Mouse (Mus musculus) cerebellum, adult 2 months (tissue): Measurements from ENCODE around the gene Chst3. TPM values are rescaled to one million over a fixed set of nuclear protein-coding genes. Genes with fewer than 3 reads are reported as not detected.
A peak's percentile ranks its signal among the peaks of the same experiment; 100 is the strongest.

ENCODE experiments used
- DNase-seq, 2 experiments: peaks; one replicate each; pipeline ENCODE4 v3.0.0; 2021
- H3K27ac ChIP-seq: fragments of 200-500 bp; 2 replicates; pipeline ENCODE4 v1.5.1; 2012; ENCODE audit warnings: low read length, control low read depth, inconsistent platforms; ENCODE audit not compliant: insufficient read depth
- H3K27me3 ChIP-seq: fragments of 200-500 bp; 2 replicates; pipeline ENCODE4 v1.6.1; 2012; ENCODE audit warnings: inconsistent platforms, mild to moderate bottlenecking, low read length, moderate library complexity; ENCODE audit not compliant: control insufficient read depth, insufficient read depth
- H3K4me1 ChIP-seq: fragments of 200-500 bp; 2 replicates; pipeline ENCODE4 v1.6.1; 2011; ENCODE audit warnings: low read length; ENCODE audit not compliant: control insufficient read depth, insufficient read depth
- H3K4me3 ChIP-seq: fragments of 200-500 bp; replicated peaks from 2 replicates; pipeline ENCODE3; 2011; ENCODE audit warnings: mild to moderate bottlenecking, low read depth, low read length, control low read depth; ENCODE audit not compliant: insufficient read depth
- CTCF ChIP-seq: fragments of 200-500 bp; IDR thresholded peaks from 2 replicates; pipeline ENCODE4 v1.5.1; 2011; ENCODE audit warnings: low read depth, mild to moderate bottlenecking, control low read depth, low read length, moderate library complexity, borderline replicate concordance; ENCODE audit not compliant: insufficient read depth
- POLR2A ChIP-seq: fragments of 200-500 bp; IDR thresholded peaks from 2 replicates; pipeline ENCODE4 v1.6.1; 2011; ENCODE audit warnings: low read length, control low read depth, borderline replicate concordance; ENCODE audit not compliant: insufficient read depth
- WGBS: fragments of 180-500 bp; shearing (Covaris S2); methylation state at CpG from one replicate; pipeline ENCODE4 v1.1.7; 2018; 5-methylcytosine and 5-hydroxymethylcytosine counted together
- polyA plus RNA-seq: library from polyadenylated mRNA; depleted of rRNA; stranded (reverse); fragments of >200 nt; gene quantifications from 2 replicates; pipeline ENCODE4 v1.2.3, GENCODE M21; 2012

Gene Chst3
- polyA plus RNA-seq, 1 experiment = 2.2 TPM

DNA sequence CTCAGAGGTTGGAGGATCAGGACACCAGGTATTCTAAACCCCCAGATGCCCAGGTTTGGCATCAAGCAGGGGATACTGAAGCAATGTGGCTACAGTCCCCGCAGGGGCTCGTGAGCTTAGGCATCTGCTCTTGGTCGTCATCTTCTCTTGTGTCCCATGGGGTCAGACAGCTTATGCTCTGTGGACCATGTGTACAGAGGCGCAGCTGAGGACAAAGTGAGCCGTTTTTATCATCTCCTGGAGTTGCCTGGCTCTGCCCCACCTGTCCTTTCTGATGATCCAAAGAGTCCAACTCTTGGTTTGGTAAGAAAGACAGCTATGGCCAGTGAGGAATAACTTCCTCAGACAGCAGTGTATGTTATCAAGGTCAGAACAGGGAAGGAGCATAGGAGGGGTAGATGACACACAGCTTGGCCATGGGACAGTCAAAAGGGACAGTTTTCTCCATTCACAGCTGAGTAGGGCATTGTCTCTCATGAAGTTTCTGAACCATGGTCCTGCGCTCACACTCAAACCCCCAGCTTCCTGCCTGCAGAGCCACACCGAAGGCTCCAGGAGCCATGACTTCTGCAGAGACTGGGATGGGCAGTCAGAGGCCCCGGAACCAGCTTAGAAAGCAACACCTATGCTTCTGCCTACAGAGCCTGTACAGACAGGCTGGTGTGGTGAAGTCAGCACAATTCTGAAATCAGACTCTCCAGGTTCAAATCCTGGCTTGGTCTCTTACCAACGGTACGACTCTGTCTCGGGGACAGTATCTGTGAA lies 2.5 kb downstream of the Chst3 start:
- TF ChIP-seq CTCF (no peak), POLR2A (no peak)
- H3K27ac ChIP-seq = no peak overlapping the region
- H3K4me3 ChIP-seq = no peak overlapping the region
- DNase-seq = no peak
- WGBS = 85% methylated on average over 11 of the region's 11 CpGs
- peaks cover 6% of the 10 kb centered on the region; the same call in 1 of the 2 replicates for H3K4me1 ChIP-seq
- H3K27me3 ChIP-seq = no peaks in the 10 kb centered on the region; the same call in 1 of the 2 replicates

DNA sequence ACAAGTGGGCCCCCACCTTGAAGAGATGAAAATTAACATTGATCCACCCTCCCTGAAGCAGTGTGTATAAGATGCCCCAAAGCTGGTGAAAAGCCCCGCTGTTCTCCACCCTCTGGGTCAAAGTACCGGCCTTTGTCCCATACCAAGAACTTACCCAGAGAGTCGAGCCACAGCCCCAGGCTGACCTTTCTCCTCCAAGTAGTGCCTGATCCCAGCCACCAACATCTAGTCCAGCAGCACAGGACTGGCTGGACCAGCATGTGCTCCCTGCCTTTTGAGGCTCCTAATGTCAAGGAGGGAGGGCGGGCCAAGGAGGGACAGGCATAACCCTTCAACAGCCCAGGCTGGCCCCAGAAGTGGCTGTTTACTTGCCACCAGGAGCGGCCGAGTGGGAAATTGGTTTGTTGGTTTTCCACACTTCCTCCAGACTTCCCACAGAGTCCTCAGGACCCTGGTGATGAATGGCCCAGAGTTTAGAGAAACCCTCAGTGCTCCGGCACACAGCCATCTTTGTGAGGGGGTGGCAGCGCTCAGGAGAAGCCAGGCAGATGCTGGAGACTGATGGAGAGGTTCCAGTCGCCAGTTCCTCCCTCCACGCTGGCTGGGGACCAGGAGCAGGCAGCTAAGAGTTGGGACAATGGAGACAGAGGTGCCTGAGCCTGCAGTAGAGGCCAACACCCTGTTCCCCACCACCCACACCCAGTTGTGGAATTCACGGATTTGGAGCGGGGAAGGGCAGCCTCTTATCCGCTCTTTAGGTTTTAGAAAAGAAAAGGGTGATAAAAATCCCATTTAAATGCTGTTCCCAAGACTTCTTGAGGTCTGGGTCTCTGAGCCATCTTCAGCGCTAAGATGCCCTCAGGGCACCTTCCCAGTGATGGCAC lies 3.7 kb downstream of the Chst3 start:
- H3K27ac ChIP-seq = no peak overlapping the region
- H3K4me3 ChIP-seq = no peak overlapping the region
- no peak for TF ChIP-seq CTCF
- H3K27me3 ChIP-seq = no peaks in the 10 kb centered on the region; the same call in 1 of the 2 replicates
- DNase-seq = no peak
- peaks cover 9% of the 10 kb centered on the region for H3K4me1 ChIP-seq
- WGBS = 76% methylated on average over 14 of the region's 14 CpGs

DNA sequence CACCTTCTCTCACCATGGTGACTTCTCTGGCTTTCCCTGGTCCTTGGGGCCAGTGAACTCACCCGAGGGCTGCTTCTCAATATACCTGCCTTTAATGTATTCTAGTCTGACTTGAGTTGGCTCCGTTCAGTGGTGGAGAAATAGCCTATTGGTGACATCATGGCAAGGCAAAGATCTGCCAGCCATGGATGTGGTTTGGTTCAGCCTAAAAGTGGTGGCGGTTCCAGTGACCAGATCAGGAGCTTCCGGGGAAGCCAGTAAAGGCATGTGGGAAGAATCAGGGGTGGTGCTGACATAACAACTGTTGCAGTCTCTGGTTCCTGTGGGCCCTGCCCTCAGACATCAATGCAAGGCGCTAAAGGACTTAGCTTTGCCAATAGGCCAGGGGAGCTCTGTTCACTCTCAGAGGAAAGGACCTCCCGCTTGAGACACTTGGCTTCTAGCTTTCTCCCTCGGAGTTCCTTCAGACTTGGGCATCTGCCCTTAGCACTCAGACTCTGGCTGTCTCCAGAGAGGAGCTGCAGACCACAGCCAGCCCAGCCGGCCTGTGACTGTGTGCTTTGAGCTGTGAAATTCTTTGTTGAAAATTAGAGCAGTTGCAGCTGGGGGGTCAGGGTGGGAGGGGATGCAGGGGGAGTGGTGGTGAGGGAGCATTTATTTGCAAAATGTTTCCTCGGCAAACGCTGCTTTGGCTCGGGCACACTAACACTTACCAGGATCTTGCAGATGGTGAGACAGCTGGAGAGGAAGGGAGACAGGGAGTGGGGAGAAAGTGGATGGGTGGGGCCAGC lies 6.3 kb downstream of the Chst3 start:
- DNase-seq = no peak
- no peak overlapping the region for H3K27ac ChIP-seq
- no peak for TF ChIP-seq POLR2A
- TF ChIP-seq CTCF = no peak
- H3K27me3 ChIP-seq = no peaks in the 10 kb centered on the region
- no peak overlapping the region for H3K4me3 ChIP-seq
- H3K4me1 ChIP-seq = peaks cover 22% of the 10 kb centered on the region
- WGBS = 49% methylated on average over 11 of the region's 11 CpGs

DNA sequence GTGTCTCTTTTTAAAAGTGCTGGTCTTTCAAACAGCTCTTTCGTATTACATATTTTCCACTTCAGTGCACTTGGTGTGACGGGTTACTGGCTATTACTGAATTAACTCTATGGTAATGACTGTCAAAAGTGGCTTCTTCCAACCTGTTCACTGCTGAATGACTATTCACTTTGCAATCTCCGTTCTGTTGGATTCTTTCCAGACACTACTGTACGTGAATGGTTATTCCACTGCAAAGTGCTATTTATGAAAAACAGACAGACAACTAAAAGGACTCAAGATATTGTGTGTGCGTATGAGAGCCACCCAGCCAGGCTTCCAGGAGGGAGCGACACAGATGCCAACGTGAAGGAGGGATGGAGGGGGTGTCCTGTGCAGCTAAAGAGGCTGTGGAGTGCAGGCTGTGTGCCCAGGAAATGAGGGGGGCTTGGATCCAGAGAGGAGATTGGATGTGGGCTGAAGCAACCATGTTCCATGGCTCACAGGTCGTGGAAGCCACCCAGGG lies 7.5 kb downstream of the Chst3 start:
- WGBS = 61% methylated on average over 8 of the region's 8 CpGs
- H3K27ac ChIP-seq = no peak overlapping the region

DNA sequence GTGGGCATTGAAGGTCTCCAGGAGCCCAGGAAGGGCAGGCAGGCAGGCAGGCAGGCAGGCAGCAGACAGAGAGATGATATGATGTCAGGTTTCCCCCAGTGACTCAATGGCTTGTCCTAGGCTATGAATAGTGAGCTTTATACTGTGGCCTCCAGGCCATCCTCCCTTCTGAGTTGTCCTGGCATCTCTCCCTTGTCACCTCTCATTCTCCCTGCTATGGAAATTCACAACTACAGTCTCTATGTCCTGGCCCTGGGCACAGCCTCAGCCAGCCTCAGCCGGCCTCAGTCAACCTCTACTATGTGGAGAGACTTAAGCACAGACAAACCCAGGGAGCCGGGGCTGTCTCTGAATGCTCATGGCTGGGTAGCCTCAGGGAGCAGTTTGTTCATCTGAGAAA lies 8.6 kb downstream of the Chst3 start:
- TF ChIP-seq CTCF = no peak
- no peak for TF ChIP-seq POLR2A
- Histone ChIP-seq H3K4me1 (peaks cover 22% of the 10 kb centered on the region), H3K27ac (no peak overlapping the region), H3K4me3 (no peak overlapping the region), H3K27me3 (no peaks in the 10 kb centered on the region)
- DNase-seq = peak in 1 of 2 experiments; percentile 56
- WGBS = 83% methylated on average over 2 of the region's 2 CpGs

More for the DNA sequence above, 7.5 kb downstream of the Chst3 start:
- no peaks in the 10 kb centered on the region for H3K27me3 ChIP-seq
- H3K4me1 ChIP-seq = peaks cover 22% of the 10 kb centered on the region
- DNase-seq = no peak
- H3K4me3 ChIP-seq = no peak overlapping the region
- TF ChIP-seq CTCF (no peak), POLR2A (no peak)

DNA sequence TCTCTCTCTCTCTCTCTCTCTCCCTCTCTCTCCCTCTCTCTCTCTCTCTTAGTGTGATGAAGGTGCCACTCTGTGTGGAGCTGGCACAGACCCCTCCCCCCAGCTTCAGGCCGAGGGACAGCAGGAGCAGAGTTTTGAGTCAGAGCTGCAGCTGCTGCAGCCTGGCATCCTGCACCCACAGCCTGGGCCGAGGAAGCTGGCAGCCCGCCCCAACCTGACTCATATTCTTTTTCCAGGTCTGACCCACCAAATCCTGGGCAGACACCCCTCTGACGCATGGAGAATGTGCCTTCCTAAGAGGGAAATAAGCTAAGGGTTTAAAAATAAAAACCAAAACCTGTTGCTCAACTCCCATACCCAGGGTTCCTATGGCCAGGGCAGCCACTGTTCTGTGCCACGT lies 9.8 kb downstream of the Chst3 start:
- 3% methylated on average over 5 of the region's 5 CpGs for WGBS

DNA sequence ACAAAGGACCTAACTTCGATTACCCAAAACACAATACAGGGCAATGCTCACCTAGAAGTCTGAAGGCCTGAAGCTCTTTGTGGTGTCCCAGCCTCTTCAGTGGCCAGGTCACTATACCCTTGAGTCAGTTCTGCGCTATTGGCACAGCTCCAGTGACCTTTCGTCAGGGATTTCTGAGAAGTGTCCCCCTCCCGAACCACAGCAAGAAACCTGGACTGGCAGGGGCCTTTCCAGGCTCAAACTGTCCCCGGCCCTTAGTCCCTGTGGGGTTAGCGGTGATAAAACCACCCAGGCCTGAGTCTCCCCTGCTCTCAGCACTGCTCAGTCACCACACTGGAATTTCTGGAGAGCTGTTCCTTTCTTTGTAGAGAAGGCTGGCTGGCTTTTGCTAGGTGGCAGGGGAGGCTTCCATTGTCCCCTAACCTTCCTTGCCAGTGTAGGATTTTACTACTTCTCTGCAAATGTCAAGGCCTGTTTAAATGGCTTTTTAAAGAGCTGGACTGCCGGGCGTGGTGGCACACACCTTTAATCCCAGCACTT lies 11.8 kb downstream of the Chst3 start:
- no peak overlapping the region for H3K4me3 ChIP-seq
- no peak for DNase-seq
- 86% methylated on average over 8 of the region's 8 CpGs for WGBS
- peaks cover 22% of the 10 kb centered on the region for H3K4me1 ChIP-seq
- no peak overlapping the region for H3K27ac ChIP-seq
- TF ChIP-seq POLR2A (no peak), CTCF (no peak)
- H3K27me3 ChIP-seq = no peaks in the 10 kb centered on the region

More for the DNA sequence above, 9.8 kb downstream of the Chst3 start:
- peak; percentile 84 to 93 for DNase-seq
- Histone ChIP-seq H3K27me3 (no peaks in the 10 kb centered on the region), H3K4me3 (no peak overlapping the region), H3K27ac (no peak overlapping the region), H3K4me1 (peaks cover 22% of the 10 kb centered on the region)
- TF ChIP-seq CTCF (no peak), POLR2A (no peak)
